Mouse (Mus musculus) kidney, embryonic 14.5 days (tissue): ENCODE measurements around the gene Madcam1. TPM values are rescaled to one million over a fixed set of nuclear protein-coding genes. Genes with fewer than 3 reads are reported as not detected.

Experiments used
- ATAC-seq: fragments of 200-750 bp; cut with Nextera tagmentation; 2 replicates; pipeline ENCODE4 v1.8.0; 2017; ENCODE audit warnings: moderate number of reproducible peaks, mild to moderate bottlenecking, moderate TSS enrichment, moderate library complexity; ENCODE audit not compliant: low FRiP score, low TSS enrichment
- H3K27ac ChIP-seq: fragments of 300-500 bp; sonication (generic); 2 replicates; pipeline ENCODE4 v1.5.1; 2014; ENCODE audit warnings: low read depth, mild to moderate bottlenecking, low read length, moderate library complexity, mixed read lengths
- H3K27me3 ChIP-seq: fragments of 300-500 bp; sonication (generic); 2 replicates; pipeline ENCODE4 v1.6.1; 2014; ENCODE audit warnings: mild to moderate bottlenecking, low read length; ENCODE audit not compliant: control insufficient read depth, insufficient read depth
- H3K36me3 ChIP-seq: fragments of 300-500 bp; sonication (generic); 2 replicates; pipeline ENCODE4 v1.6.1; 2014; ENCODE audit warnings: low read length, mixed read lengths; ENCODE audit not compliant: control insufficient read depth, insufficient read depth
- H3K4me1 ChIP-seq: fragments of 300-500 bp; sonication (generic); 2 replicates; pipeline ENCODE4 v1.6.1; 2014; ENCODE audit warnings: low read length, mixed read lengths; ENCODE audit not compliant: control insufficient read depth, insufficient read depth
- H3K4me2 ChIP-seq: fragments of 300-500 bp; sonication (generic); replicated peaks from 2 replicates; pipeline ENCODE4 v1.6.1; 2014; ENCODE audit warnings: low read depth, mild to moderate bottlenecking, low read length
- H3K4me3 ChIP-seq: fragments of 300-500 bp; sonication (generic); 2 replicates; pipeline ENCODE4 v1.5.1; 2014; ENCODE audit warnings: mild to moderate bottlenecking, low read length
- H3K9ac ChIP-seq: fragments of 300-500 bp; sonication (generic); 2 replicates; pipeline ENCODE4 v1.6.1; 2014; ENCODE audit warnings: low read depth, mild to moderate bottlenecking, low read length, moderate library complexity
- H3K9me3 ChIP-seq: fragments of 300-500 bp; sonication (generic); 2 replicates; pipeline ENCODE4 v1.6.1; 2016; ENCODE audit warnings: low read length; ENCODE audit not compliant: control insufficient read depth
- WGBS: fragments of 180-500 bp; shearing (Covaris S2); extraction: QIAGEN DNeasy Blood & Tissue Kit; methylation state at CpG from one replicate; pipeline ENCODE4 v1.1.7; 2014; 5-methylcytosine and 5-hydroxymethylcytosine counted together
- polyA plus RNA-seq: library from polyadenylated mRNA; unstranded; fragments of >200 nt; fragmentation: Nextera tagmentation; extraction: Ambion mirVana; gene quantifications from 2 replicates; pipeline ENCODE4 v1.2.1, GENCODE M21; 2014

The Madcam1 gene
- polyA plus RNA-seq, 1 experiment from 2014 or later: 2.6 TPM

DNA sequence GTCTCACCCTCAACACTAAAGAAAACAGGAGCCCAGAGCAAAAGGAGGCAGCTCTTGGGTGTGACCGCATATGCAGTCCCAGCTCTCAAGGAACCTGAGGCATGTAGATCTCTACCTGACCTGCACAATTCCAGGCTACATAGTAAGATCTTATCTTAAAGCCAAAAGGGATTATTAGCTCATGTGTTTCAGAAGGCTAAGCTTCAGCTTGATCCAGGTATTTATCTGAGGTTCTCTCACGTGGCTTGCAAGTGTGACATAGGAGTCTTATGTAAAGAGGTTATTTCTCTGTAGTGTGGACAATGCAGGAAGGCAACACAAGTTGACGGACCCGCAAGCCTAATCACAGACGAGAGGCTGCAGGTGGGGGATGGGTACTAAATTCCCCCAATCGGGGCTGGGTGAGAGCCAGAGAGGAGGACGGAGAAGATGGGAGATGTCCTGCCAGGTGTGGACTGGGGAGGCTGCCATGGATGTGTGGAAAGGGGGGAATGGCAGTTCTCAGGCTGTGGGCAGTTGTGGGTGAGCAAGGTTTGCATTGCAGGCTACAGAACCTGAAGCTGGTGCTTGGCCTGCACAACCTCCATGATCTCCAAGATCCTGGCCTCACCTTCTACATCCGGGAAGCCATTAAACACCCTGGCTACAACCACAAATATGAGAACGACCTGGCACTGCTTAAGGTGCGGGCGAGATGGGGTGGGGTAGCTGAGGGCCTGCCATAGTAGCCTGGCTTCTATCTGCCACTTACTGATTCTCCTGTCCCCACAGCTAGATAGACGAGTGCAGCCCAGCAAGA is 29.4 kb downstream of the Madcam1 start:
- H3K27ac ChIP-seq: no peak overlapping the region
- H3K36me3 ChIP-seq: peaks cover 6% of the 10 kb centered on the region
- 72% methylated on average over 12 of the region's 12 CpGs for WGBS
- no peaks in the 10 kb centered on the region for H3K27me3 ChIP-seq
- no peak overlapping the region for H3K4me2 ChIP-seq
- peaks cover 2% of the 10 kb centered on the region; the same call in 1 of the 2 replicates for H3K9me3 ChIP-seq
- peaks cover 8% of the 10 kb centered on the region for H3K4me1 ChIP-seq
- H3K9ac ChIP-seq: no peak overlapping the region
- no peak overlapping the region for H3K4me3 ChIP-seq
- ATAC-seq: no peak

DNA sequence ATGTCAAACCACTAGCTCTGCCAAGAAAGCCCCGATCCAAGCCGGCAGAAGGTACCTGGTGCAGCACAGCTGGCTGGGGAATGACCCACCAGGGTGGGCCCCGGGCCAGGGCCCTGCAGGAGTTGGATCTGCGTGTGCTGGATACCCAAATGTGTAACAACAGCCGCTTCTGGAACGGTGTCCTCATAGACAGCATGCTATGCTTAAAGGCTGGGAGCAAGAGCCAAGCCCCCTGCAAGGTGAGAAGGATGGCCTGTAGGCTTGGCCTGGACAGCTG is 30.0 kb downstream of the Madcam1 start:
- Histone ChIP-seq H3K27ac (no peak overlapping the region), H3K9ac (no peak overlapping the region), H3K4me2 (no peak overlapping the region), H3K36me3 (peaks cover under 1% of the 10 kb centered on the region), H3K27me3 (no peaks in the 10 kb centered on the region), H3K4me3 (no peak overlapping the region), H3K9me3 (peaks cover 2% of the 10 kb centered on the region; the same call in 1 of the 2 replicates), H3K4me1 (peaks cover 8% of the 10 kb centered on the region)
- 84% methylated on average over 6 of the region's 6 CpGs for WGBS
- no peak for ATAC-seq

- Histone ChIP-seq H3K27ac (peak overlapping the region; percentile 83), H3K4me2 (0 out of 2 replicates have a peak overlapping the region, but pooled peaks have one; percentile 5), H3K4me1 (peaks cover 8% of the 10 kb centered on the region), H3K36me3 (no peaks in the 10 kb centered on the region), H3K9me3 (peaks cover 2% of the 10 kb centered on the region; the same call in 1 of the 2 replicates), H3K27me3 (no peaks in the 10 kb centered on the region), H3K9ac (0 out of 2 replicates have a peak overlapping the region, but pooled peaks have one; percentile 28), H3K4me3 (no peak overlapping the region)
- ATAC-seq: peak; percentile 18; the same call in 1 of the 2 replicates
- 64% methylated on average over 13 of the region's 13 CpGs for WGBS
These were observed 31.1 kb downstream of the Madcam1 start for GRCm38 (mm10) chr10:79695231-79696128.

DNA sequence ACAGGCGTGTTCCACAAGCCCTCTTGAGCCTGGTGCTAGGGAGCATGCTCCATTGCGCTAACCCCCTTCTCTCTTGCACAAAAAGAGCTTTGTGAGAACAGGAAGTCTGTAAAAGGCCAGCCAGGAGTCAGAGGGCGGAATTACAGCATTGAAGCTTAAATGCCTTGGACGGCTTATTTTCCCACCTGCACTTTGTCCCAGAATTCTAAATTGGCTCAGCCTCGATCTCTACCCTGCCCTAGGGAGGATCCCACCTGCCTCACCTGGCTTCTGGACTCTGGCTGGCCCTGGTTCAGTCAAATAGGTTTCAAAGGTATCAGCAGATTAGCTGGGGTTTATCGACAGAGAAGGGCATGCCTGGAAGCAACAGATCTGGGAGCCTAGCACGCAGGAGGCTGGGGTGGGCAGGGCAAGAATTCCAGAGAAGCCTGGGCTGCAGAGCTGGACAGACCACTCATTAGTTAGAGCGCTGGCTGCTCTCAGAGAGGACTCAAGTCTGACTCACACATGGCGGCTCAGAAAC is 31.8 kb downstream of the Madcam1 start:
- Histone ChIP-seq H3K9ac (0 out of 2 replicates have a peak overlapping the region, but pooled peaks have one; percentile 28), H3K9me3 (peaks cover 2% of the 10 kb centered on the region; the same call in 1 of the 2 replicates), H3K4me1 (peaks cover 14% of the 10 kb centered on the region), H3K4me3 (no peak overlapping the region), H3K36me3 (no peaks in the 10 kb centered on the region), H3K27ac (peak overlapping the region; percentile 83), H3K27me3 (no peaks in the 10 kb centered on the region), H3K4me2 (0 out of 2 replicates have a peak overlapping the region, but pooled peaks have one; percentile 5)
- WGBS: 54% methylated on average over 9 of the region's 9 CpGs
- no peak for ATAC-seq

DNA sequence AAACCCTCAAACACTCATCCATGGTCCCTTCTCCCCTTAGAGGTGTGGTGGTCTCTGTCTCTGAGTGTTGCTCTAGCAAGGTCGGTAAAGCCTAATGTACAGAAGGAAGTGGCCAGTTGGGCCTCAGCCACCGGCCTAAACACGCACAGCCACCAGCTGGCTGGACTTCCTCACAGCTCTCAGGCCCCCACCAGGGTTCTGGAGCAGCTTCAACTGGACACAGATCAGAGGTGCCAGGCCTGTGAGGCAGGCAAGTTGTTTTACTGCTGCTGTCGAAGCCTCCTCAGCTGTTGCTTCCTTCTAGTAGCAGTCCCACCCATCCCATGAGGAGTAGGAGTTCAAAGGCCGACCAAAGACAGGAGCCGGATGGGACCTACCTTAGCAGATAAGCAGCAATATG is 33.6 kb downstream of the Madcam1 start:
- no peaks in the 10 kb centered on the region for H3K36me3 ChIP-seq
- H3K27ac ChIP-seq: no peak overlapping the region
- ATAC-seq: no peak

GRCm38 (mm10) chr10:79698459-79698858 is 34.1 kb downstream of the Madcam1 start:
- H3K9ac ChIP-seq: no peak overlapping the region
- H3K36me3 ChIP-seq: no peaks in the 10 kb centered on the region
- WGBS: 94% methylated on average over 6 of the region's 6 CpGs
- no peak for ATAC-seq
- H3K4me2 ChIP-seq: no peak overlapping the region
- no peaks in the 10 kb centered on the region for H3K9me3 ChIP-seq
- H3K4me3 ChIP-seq: no peak overlapping the region
- peaks cover 20% of the 10 kb centered on the region for H3K4me1 ChIP-seq
- H3K27ac ChIP-seq: no peak overlapping the region
- H3K27me3 ChIP-seq: no peaks in the 10 kb centered on the region

More for the DNA sequence above, 33.6 kb downstream of the Madcam1 start:
- Histone ChIP-seq H3K4me2 (no peak overlapping the region), H3K4me1 (peaks cover 20% of the 10 kb centered on the region), H3K27me3 (no peaks in the 10 kb centered on the region), H3K9me3 (no peaks in the 10 kb centered on the region), H3K4me3 (no peak overlapping the region), H3K9ac (no peak overlapping the region)
- WGBS: 63% methylated on average over 6 of the region's 6 CpGs

GRCm38 (mm10) chr10:79700676-79701075 is 36.3 kb downstream of the Madcam1 start:
- ATAC-seq: no peak
- H3K36me3 ChIP-seq: no peaks in the 10 kb centered on the region
- 45% methylated on average over 7 of the region's 7 CpGs for WGBS
- no peaks in the 10 kb centered on the region for H3K27me3 ChIP-seq
- H3K9ac ChIP-seq: no peak overlapping the region
- no peak overlapping the region for H3K4me3 ChIP-seq
- H3K4me2 ChIP-seq: 0 out of 2 replicates have a peak overlapping the region, but pooled peaks have one; percentile 5
- no peak overlapping the region for H3K27ac ChIP-seq
- no peaks in the 10 kb centered on the region for H3K9me3 ChIP-seq
- peaks cover 25% of the 10 kb centered on the region for H3K4me1 ChIP-seq

DNA sequence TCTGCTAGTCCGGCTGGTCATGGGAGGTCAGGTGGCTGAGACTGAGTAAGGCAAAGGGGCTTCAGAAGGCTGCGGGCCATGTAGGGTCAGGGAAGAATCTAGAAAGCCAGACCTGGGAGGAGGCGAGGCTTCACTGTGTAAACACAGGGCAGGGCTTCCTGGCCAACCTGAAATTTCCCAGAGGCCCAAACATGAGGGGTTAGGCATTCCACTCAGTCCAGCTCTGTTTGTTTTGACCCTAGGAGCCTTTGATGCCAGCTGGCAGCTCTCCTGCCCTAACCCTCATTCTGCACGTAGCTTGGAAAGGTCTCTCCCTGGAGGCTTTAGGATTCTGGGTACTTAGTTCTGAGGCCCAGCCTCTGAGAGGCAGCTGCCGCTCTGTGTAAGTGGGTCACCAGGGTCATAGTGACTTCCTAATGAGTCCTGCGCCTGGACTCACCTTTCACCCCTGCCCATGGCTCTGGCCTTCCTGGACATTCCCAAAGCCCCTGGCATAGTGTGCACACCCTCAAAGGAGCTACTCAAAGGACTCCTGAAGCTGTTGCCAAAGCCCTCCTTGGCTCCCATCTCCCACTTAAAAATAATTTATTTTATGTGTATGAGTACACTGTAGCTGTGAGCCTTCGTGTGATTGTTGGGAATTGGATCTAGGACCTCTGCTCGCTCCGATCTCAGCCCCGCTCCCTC is 37.2 kb downstream of the Madcam1 start:
- Histone ChIP-seq H3K9me3 (no peaks in the 10 kb centered on the region), H3K27me3 (no peaks in the 10 kb centered on the region), H3K27ac (no peak overlapping the region; the same call in 1 of the 2 replicates), H3K36me3 (peaks cover 4% of the 10 kb centered on the region; the same call in 1 of the 2 replicates), H3K4me3 (no peak overlapping the region), H3K4me1 (peaks cover 29% of the 10 kb centered on the region), H3K4me2 (no peak overlapping the region), H3K9ac (no peak overlapping the region)
- ATAC-seq: no peak
- WGBS: 43% methylated on average over 10 of the region's 10 CpGs
